Mouse (Mus musculus) bone marrow, adult 2 months (tissue): Measurements from ENCODE around the gene Fat1.

Experiments used
- CTCF ChIP-seq: fragments of 200-500 bp; IDR thresholded peaks from 2 replicates; pipeline ENCODE4 v1.5.1; 2011; ENCODE audit warnings: low read length, control low read depth; ENCODE audit not compliant: control insufficient read depth, insufficient read depth
- POLR2A ChIP-seq: fragments of 200-500 bp; IDR thresholded peaks from 2 replicates; pipeline ENCODE4 v1.6.1; 2011; ENCODE audit warnings: low read depth, mild to moderate bottlenecking, control low read depth, low read length, borderline replicate concordance; ENCODE audit not compliant: control insufficient read depth

DNA sequence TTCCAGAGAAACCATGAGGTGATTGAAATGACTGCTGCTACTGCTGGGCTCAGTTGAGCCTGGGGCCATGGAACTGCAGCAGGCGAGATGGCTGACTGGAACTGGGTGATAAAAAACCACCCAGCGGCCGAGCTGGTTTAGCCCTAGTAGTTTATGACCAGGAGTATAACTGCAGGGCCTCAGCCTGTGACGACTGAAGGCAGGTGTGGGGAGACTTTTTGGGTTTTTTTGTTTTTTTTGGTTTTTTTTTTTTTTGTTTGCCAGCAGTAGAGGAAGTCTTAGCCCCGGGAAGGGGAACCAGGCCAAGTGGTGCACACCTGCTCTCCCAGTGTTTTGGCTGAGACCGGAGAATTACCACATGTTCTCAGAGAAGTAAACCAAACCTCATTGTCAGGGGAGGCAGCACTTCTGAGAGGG, 92.8 kb downstream of the Fat1 start:
- TF ChIP-seq CTCF = no peak
- TF ChIP-seq POLR2A = no peak
